Mouse (Mus musculus) kidney, adult 2 months (tissue): ENCODE data around the gene Immt. TPM values are rescaled to one million over a fixed set of nuclear protein-coding genes. Genes with fewer than 3 reads are reported as not detected.
A peak's percentile ranks its signal among the peaks of the same experiment; 100 is the strongest.
"Not testable (repeated sequence)": the region's sequence is repeated elsewhere in the genome, so short reads cannot be mapped to it uniquely, and the experiment has no call there.

Source experiments
- DNase-seq: peaks from one replicate; pipeline ENCODE4 v3.0.0; 2021
- H3K27ac ChIP-seq: fragments of 200-500 bp; 2 replicates; pipeline ENCODE4 v1.5.1; 2012; ENCODE audit warnings: low read depth, low read length, control low read depth, inconsistent platforms; ENCODE audit not compliant: insufficient read depth
- H3K27me3 ChIP-seq: fragments of 200-500 bp; replicated peaks from 2 replicates; pipeline ENCODE4 v1.6.1; 2012; ENCODE audit warnings: mild to moderate bottlenecking, moderate library complexity, low read length, inconsistent platforms; ENCODE audit not compliant: control insufficient read depth, insufficient read depth
- H3K36me3 ChIP-seq: fragments of 200-500 bp; 2 replicates; pipeline ENCODE4 v1.6.1; 2012; ENCODE audit warnings: mild to moderate bottlenecking, moderate library complexity, low read length, inconsistent platforms; ENCODE audit not compliant: control insufficient read depth, insufficient read depth
- H3K4me1 ChIP-seq: fragments of 200-500 bp; 2 replicates; pipeline ENCODE4 v1.6.1; 2011; ENCODE audit warnings: low read length; ENCODE audit not compliant: control insufficient read depth, insufficient read depth
- H3K4me3 ChIP-seq: fragments of 200-500 bp; 2 replicates; pipeline ENCODE4 v1.5.1; 2011; ENCODE audit warnings: mild to moderate bottlenecking, low read depth, low read length, control low read depth; ENCODE audit not compliant: insufficient read depth
- CTCF ChIP-seq: fragments of 200-500 bp; conservative IDR thresholded peaks from 2 replicates; pipeline ENCODE4 v1.5.1; 2011; ENCODE audit warnings: low read depth, mild to moderate bottlenecking, control low read depth, low read length, moderate library complexity, mixed read lengths; ENCODE audit not compliant: insufficient read depth, insufficient read length
- POLR2A ChIP-seq: fragments of 200-500 bp; IDR thresholded peaks from one replicate; pipeline ENCODE4 v1.6.1; 2011; ENCODE audit warnings: low read depth, low read length, control low read depth
- WGBS: fragments of 180-500 bp; shearing (Covaris S2); methylation state at CpG from one replicate; pipeline ENCODE4 v1.1.7; 2018; 5-methylcytosine and 5-hydroxymethylcytosine counted together
- polyA plus RNA-seq: library from polyadenylated mRNA; depleted of rRNA; stranded (reverse); fragments of >200 nt; gene quantifications from 2 replicates; pipeline ENCODE4 v1.2.3, GENCODE M21; 2012

Gene Immt
- polyA plus RNA-seq, 1 experiment: 145 TPM

GRCm38 (mm10) chr6:71823961-71824360 lies 7.2 kb upstream of the Immt start:
- 35% methylated on average over 3 of the region's 3 CpGs for WGBS
- peak overlapping the region; percentile 34; the same call in 1 of the 2 replicates for H3K27ac ChIP-seq
- DNase-seq: no peak

GRCm38 (mm10) chr6:71826869-71827268 lies 4.3 kb upstream of the Immt start, which contains the start of gene Mrpl35:
Gene Mrpl35, minus strand, starts transcription at chr6:71826969.
- TF ChIP-seq POLR2A (no peak), CTCF (no peak)
- no peak within 1 kb of the TSS for H3K27ac ChIP-seq
- DNase-seq: no peak
- no peaks in the 10 kb centered on the region for H3K36me3 ChIP-seq
- no peak within 1 kb of the TSS for H3K4me3 ChIP-seq
- peaks cover 3% of the 10 kb centered on the region; the same call in 1 of the 2 replicates for H3K4me1 ChIP-seq
- no peaks in the 10 kb centered on the region for H3K27me3 ChIP-seq
- WGBS: 34% methylated on average over 1 of the region's 1 CpGs

More at GRCm38 (mm10) chr6:71823961-71824360, 7.2 kb upstream of the Immt start:
- no peak for TF ChIP-seq CTCF
- no peak for TF ChIP-seq POLR2A
- Histone ChIP-seq H3K27me3 (no peaks in the 10 kb centered on the region), H3K36me3 (no peaks in the 10 kb centered on the region), H3K4me1 (peaks cover 12% of the 10 kb centered on the region), H3K4me3 (peak overlapping the region; percentile 98)

GRCm38 (mm10) chr6:71829768-71830167 lies 1.4 kb upstream of the Immt start:
- WGBS: 75% methylated on average over 9 of the region's 9 CpGs
- no peaks in the 10 kb centered on the region for H3K36me3 ChIP-seq
- H3K4me3 ChIP-seq: no peak overlapping the region
- H3K4me1 ChIP-seq: no peaks in the 10 kb centered on the region; the same call in 1 of the 2 replicates
- no peak overlapping the region for H3K27ac ChIP-seq
- TF ChIP-seq CTCF: no peak
- no peak for TF ChIP-seq POLR2A
- no peaks in the 10 kb centered on the region for H3K27me3 ChIP-seq
- DNase-seq: peak; percentile 24

GRCm38 (mm10) chr6:71831581-71831960 lies 440 bp downstream of the Immt start:
- Histone ChIP-seq H3K27me3 (no peaks in the 10 kb centered on the region), H3K27ac (peak overlapping the region; percentile 93), H3K4me3 (peak overlapping the region; percentile 80), H3K4me1 (peaks cover 4% of the 10 kb centered on the region; the same call in 1 of the 2 replicates), H3K36me3 (no peaks in the 10 kb centered on the region)
- no peak for TF ChIP-seq CTCF
- no peak for TF ChIP-seq POLR2A
- under 1% methylated on average over 21 of the region's 21 CpGs for WGBS
- peak; percentile 99 for DNase-seq

- Histone ChIP-seq H3K4me3 (no peak overlapping the region), H3K4me1 (peaks cover 14% of the 10 kb centered on the region), H3K27me3 (no peaks in the 10 kb centered on the region), H3K36me3 (no peaks in the 10 kb centered on the region), H3K27ac (no peak overlapping the region)
- DNase-seq: no peak
- 57% methylated on average over 2 of the region's 2 CpGs for WGBS
- TF ChIP-seq CTCF: no peak
- no peak for TF ChIP-seq POLR2A
These were observed 5.7 kb downstream of the Immt start for GRCm38 (mm10) chr6:71836811-71837210.

- no peak overlapping the region for H3K4me3 ChIP-seq
- peaks cover 14% of the 10 kb centered on the region for H3K4me1 ChIP-seq
- no peak overlapping the region for H3K27ac ChIP-seq
- no peaks in the 10 kb centered on the region for H3K36me3 ChIP-seq
- no peak for TF ChIP-seq CTCF
- no peak for TF ChIP-seq POLR2A
- no peak for DNase-seq
- H3K27me3 ChIP-seq: no peaks in the 10 kb centered on the region
These were observed 8.7 kb downstream of the Immt start for GRCm38 (mm10) chr6:71839815-71840214.

- H3K27me3 ChIP-seq: no peaks in the 10 kb centered on the region
- peaks cover 14% of the 10 kb centered on the region for H3K4me1 ChIP-seq
- 100% methylated on average over 1 of the region's 1 CpGs for WGBS
- TF ChIP-seq CTCF (no peak), POLR2A (no peak)
- H3K36me3 ChIP-seq: no peaks in the 10 kb centered on the region
- DNase-seq: peak; percentile 63
- no peak overlapping the region for H3K27ac ChIP-seq
- no peak overlapping the region for H3K4me3 ChIP-seq
These were observed 9.6 kb downstream of the Immt start for GRCm38 (mm10) chr6:71840597-71841290.

- DNase-seq: peak; percentile 33
- not testable (repeated sequence) for H3K36me3 ChIP-seq, H3K4me1 ChIP-seq, H3K4me3 ChIP-seq, H3K27me3 ChIP-seq, H3K27ac ChIP-seq
- WGBS: 62% methylated on average over 6 of the region's 6 CpGs
These were observed 15.8 kb downstream of the Immt start for GRCm38 (mm10) chr6:71846906-71847305.
